Mouse (Mus musculus): ENCODE measurements around the gene Calm2.

The Calm2 gene

GRCm38 (mm10) chr17:87403462-87403861 is 43.3 kb downstream of the Calm2 start:
- DNase-seq (ENCODE audit: low read depth, low spot score) = no peak

DNA sequence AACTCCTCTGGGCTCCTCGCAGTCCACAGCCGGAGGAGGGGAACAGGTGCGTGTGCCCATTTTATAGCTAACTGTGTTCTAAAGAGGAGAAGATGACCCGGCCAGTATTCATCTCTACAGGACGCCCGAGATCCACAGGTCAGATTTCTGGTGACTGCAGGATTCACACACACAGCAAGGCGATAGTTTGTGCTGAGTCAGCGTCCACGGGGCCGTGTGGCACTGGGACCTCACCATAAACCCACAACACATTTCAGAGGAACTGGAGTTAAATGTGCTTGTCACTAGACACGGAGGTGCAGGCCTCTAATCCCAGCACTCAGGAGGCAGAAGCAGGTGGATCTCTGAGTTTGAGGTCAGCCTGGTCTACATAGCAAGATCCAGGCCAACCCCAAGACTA is 44.3 kb downstream of the Calm2 start:
- no peak for DNase-seq (ENCODE audit: low read depth, low spot score)

- no peak for DNase-seq (ENCODE audit: low read depth, low spot score)
These were observed 49.6 kb downstream of the Calm2 start for GRCm38 (mm10) chr17:87397088-87397487.

DNA sequence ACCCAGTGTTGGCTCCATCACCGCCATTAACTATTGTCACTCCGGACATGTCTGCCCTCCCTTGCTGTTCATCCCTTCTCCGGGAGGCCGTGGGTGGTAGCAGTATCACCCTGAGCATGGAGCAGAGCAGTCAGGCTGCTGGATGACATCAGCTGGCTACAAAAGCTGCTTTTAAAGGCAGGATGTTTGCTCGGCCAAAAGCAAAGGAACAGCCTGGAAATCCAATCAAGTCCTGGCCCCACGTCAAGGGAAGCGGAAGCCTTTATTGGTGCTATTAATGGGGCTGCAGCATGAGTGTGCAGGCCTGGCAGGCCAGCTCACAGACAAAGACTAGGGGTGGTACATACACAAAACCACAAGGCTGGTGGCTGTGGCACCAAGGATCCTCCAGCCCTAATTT is 55.5 kb downstream of the Calm2 start:
- DNase-seq (ENCODE audit: low read depth, low spot score) = no peak

GRCm38 (mm10) chr17:87387068-87387467 is 59.7 kb downstream of the Calm2 start:
- DNase-seq (ENCODE audit: low read depth, low spot score) = no peak

DNA sequence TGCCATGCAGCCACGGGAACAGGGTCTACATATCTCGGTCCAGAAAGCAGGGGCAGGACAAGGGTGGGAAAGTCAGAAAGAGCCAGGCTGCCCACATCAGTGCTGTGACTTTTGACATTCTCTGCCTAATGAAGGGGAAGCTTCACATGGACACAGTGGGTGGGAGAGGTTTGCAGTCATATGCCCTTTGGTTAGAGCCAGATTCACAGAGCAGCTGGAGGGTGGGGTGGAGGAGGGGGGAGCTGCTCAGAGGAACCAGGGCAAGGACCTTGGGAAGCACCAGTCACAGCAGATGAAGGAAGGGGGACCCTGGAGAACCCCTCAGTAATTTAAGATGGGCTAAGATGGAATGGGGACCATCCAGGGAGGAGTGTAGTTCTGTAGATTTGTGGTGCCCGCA is 60.9 kb downstream of the Calm2 start:
- DNase-seq (ENCODE audit: low read depth, low spot score) = no peak

All from telencephalon, adult 2 months (tissue).